Mouse (Mus musculus) embryonic facial prominence, embryonic 12.5 days (tissue): ENCODE data around the gene Adamts12. TPM values are rescaled to one million over a fixed set of nuclear protein-coding genes. Genes with fewer than 3 reads are reported as not detected.

Source experiments
- ATAC-seq: fragments of 200-750 bp; cut with Nextera tagmentation; 2 replicates; pipeline ENCODE4 v1.8.0; 2017; ENCODE audit not compliant: insufficient number of reproducible peaks, insufficient read depth, low FRiP score, low TSS enrichment
- H3K27ac ChIP-seq: fragments of 300-500 bp; sonication (generic); 2 replicates; pipeline ENCODE4 v1.5.1; 2016; ENCODE audit warnings: mild to moderate bottlenecking
- H3K27me3 ChIP-seq: fragments of 300-500 bp; sonication (generic); 2 replicates; pipeline ENCODE4 v1.6.1; 2016; ENCODE audit warnings: mild to moderate bottlenecking, moderate library complexity
- H3K36me3 ChIP-seq: fragments of 300-500 bp; sonication (generic); 2 replicates; pipeline ENCODE4 v1.6.1; 2016; ENCODE audit warnings: mild to moderate bottlenecking
- H3K4me1 ChIP-seq: fragments of 300-500 bp; sonication (generic); 2 replicates; pipeline ENCODE4 v1.6.1; 2016
- H3K4me2 ChIP-seq: fragments of 300-500 bp; sonication (generic); replicated peaks from 2 replicates; pipeline ENCODE4 v1.6.1; 2016; ENCODE audit warnings: mild to moderate bottlenecking, moderate library complexity
- H3K4me3 ChIP-seq: fragments of 300-500 bp; sonication (generic); 2 replicates; pipeline ENCODE4 v1.5.1; 2016; ENCODE audit warnings: mild to moderate bottlenecking
- H3K9ac ChIP-seq: fragments of 300-500 bp; sonication (generic); 2 replicates; pipeline ENCODE4 v1.6.1; 2016; ENCODE audit warnings: mild to moderate bottlenecking, moderate library complexity
- H3K9me3 ChIP-seq: fragments of 300-500 bp; sonication (generic); 2 replicates; pipeline ENCODE4 v1.6.1; 2016; ENCODE audit warnings: mild to moderate bottlenecking, moderate library complexity
- WGBS: fragments of 180-500 bp; shearing (Covaris S2); methylation state at CpG from one replicate; pipeline ENCODE4 v1.1.7; 2016; 5-methylcytosine and 5-hydroxymethylcytosine counted together
- polyA plus RNA-seq: library from polyadenylated mRNA; unstranded; fragments of >200 nt; fragmentation: Nextera tagmentation; extraction: Ambion mirVana; gene quantifications from 2 replicates; pipeline ENCODE4 v1.2.1, GENCODE M21; 2016

Gene Adamts12
- polyA plus RNA-seq, 1 experiment from 2014 or later, result 3.4 TPM

GRCm38 (mm10) chr15:11177448-11177847 is 112.9 kb downstream of the Adamts12 start:
- peak overlapping the region; percentile 24; the same call in 1 of the 2 replicates for H3K27ac ChIP-seq
- no peak overlapping the region for H3K4me2 ChIP-seq
- ATAC-seq, result peak; percentile 64
- no peak overlapping the region for H3K9ac ChIP-seq
- H3K27me3 ChIP-seq, result no peaks in the 10 kb centered on the region
- H3K4me1 ChIP-seq, result peaks cover 18% of the 10 kb centered on the region
- no peak overlapping the region for H3K4me3 ChIP-seq
- H3K9me3 ChIP-seq, result no peaks in the 10 kb centered on the region
- no peaks in the 10 kb centered on the region for H3K36me3 ChIP-seq
- WGBS, result 16% methylated on average over 9 of the region's 9 CpGs

GRCm38 (mm10) chr15:11179751-11180169 is 115.2 kb downstream of the Adamts12 start:
- WGBS, result 45% methylated on average over 2 of the region's 2 CpGs
- Histone ChIP-seq H3K4me1 (peaks cover 18% of the 10 kb centered on the region), H3K27me3 (no peaks in the 10 kb centered on the region), H3K27ac (no peak overlapping the region), H3K4me2 (no peak overlapping the region), H3K9me3 (no peaks in the 10 kb centered on the region), H3K36me3 (no peaks in the 10 kb centered on the region), H3K9ac (no peak overlapping the region), H3K4me3 (no peak overlapping the region)
- peak; percentile 72; the same call in 1 of the 2 replicates for ATAC-seq

DNA sequence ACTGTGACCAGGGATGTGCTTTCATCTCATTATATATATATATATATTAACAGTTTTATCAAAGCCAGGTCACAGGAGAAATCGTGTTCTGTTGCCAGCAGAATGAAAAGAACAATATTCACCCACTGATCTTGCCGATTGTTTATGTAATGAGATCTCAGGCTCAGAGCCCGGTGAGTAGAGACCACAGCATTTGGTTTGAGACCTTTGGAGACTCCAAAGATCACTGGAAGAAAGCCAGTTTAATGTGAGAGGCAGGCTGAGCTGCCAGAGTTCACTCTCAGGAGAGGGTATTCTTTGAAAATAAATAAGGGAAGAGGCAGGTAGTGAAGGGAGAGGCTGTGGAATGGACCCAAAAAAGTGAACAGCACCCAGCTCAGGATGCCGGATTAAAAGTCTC is 122.1 kb downstream of the Adamts12 start:
- Histone ChIP-seq H3K9me3 (no peaks in the 10 kb centered on the region), H3K4me2 (no peak overlapping the region), H3K4me1 (no peaks in the 10 kb centered on the region), H3K27me3 (no peaks in the 10 kb centered on the region), H3K9ac (no peak overlapping the region), H3K4me3 (no peak overlapping the region), H3K36me3 (no peaks in the 10 kb centered on the region), H3K27ac (no peak overlapping the region)
- no peak for ATAC-seq
- 67% methylated on average over 4 of the region's 4 CpGs for WGBS

GRCm38 (mm10) chr15:11190447-11190846 is 125.9 kb downstream of the Adamts12 start:
- H3K4me3 ChIP-seq, result no peak overlapping the region
- 84% methylated on average over 4 of the region's 4 CpGs for WGBS
- H3K9me3 ChIP-seq, result no peaks in the 10 kb centered on the region
- H3K4me1 ChIP-seq, result no peaks in the 10 kb centered on the region
- no peaks in the 10 kb centered on the region for H3K36me3 ChIP-seq
- no peak overlapping the region for H3K9ac ChIP-seq
- no peak overlapping the region for H3K27ac ChIP-seq
- ATAC-seq, result no peak
- no peaks in the 10 kb centered on the region for H3K27me3 ChIP-seq
- no peak overlapping the region for H3K4me2 ChIP-seq

- Histone ChIP-seq H3K27ac (no peak overlapping the region), H3K4me3 (no peak overlapping the region), H3K36me3 (no peaks in the 10 kb centered on the region), H3K4me1 (no peaks in the 10 kb centered on the region), H3K4me2 (no peak overlapping the region), H3K9me3 (no peaks in the 10 kb centered on the region), H3K27me3 (no peaks in the 10 kb centered on the region), H3K9ac (no peak overlapping the region)
- no peak for ATAC-seq
- WGBS, result 76% methylated on average over 2 of the region's 2 CpGs
These were observed 128.2 kb downstream of the Adamts12 start for GRCm38 (mm10) chr15:11192762-11193161.

GRCm38 (mm10) chr15:11197051-11197450 is 132.5 kb downstream of the Adamts12 start:
- Histone ChIP-seq H3K9me3 (no peaks in the 10 kb centered on the region), H3K4me2 (no peak overlapping the region), H3K27me3 (no peaks in the 10 kb centered on the region), H3K9ac (no peak overlapping the region), H3K4me3 (no peak overlapping the region), H3K36me3 (no peaks in the 10 kb centered on the region), H3K27ac (no peak overlapping the region), H3K4me1 (no peaks in the 10 kb centered on the region)
- ATAC-seq, result no peak
- 54% methylated on average over 6 of the region's 6 CpGs for WGBS

- H3K36me3 ChIP-seq, result no peaks in the 10 kb centered on the region
- no peak for ATAC-seq
- no peaks in the 10 kb centered on the region for H3K27me3 ChIP-seq
- H3K27ac ChIP-seq, result no peak overlapping the region
- no peaks in the 10 kb centered on the region for H3K9me3 ChIP-seq
- no peak overlapping the region for H3K9ac ChIP-seq
- no peak overlapping the region for H3K4me2 ChIP-seq
- 94% methylated on average over 7 of the region's 7 CpGs for WGBS
- no peak overlapping the region for H3K4me3 ChIP-seq
- H3K4me1 ChIP-seq, result no peaks in the 10 kb centered on the region
These were observed 133.7 kb downstream of the Adamts12 start for GRCm38 (mm10) chr15:11198246-11198795.

GRCm38 (mm10) chr15:11203084-11203483 is 138.5 kb downstream of the Adamts12 start:
- 59% methylated on average over 6 of the region's 6 CpGs for WGBS

GRCm38 (mm10) chr15:11204934-11205333 is 140.3 kb downstream of the Adamts12 start:
- WGBS, result 74% methylated on average over 3 of the region's 3 CpGs
- Histone ChIP-seq H3K27me3 (no peaks in the 10 kb centered on the region), H3K4me1 (no peaks in the 10 kb centered on the region), H3K36me3 (no peaks in the 10 kb centered on the region), H3K9me3 (no peaks in the 10 kb centered on the region), H3K4me2 (no peak overlapping the region), H3K27ac (no peak overlapping the region), H3K4me3 (no peak overlapping the region), H3K9ac (no peak overlapping the region)
- no peak for ATAC-seq

More at GRCm38 (mm10) chr15:11203084-11203483, 138.5 kb downstream of the Adamts12 start:
- no peaks in the 10 kb centered on the region for H3K27me3 ChIP-seq
- H3K36me3 ChIP-seq, result no peaks in the 10 kb centered on the region
- no peak overlapping the region for H3K4me2 ChIP-seq
- no peak overlapping the region for H3K4me3 ChIP-seq
- H3K9ac ChIP-seq, result no peak overlapping the region
- no peak overlapping the region for H3K27ac ChIP-seq
- no peaks in the 10 kb centered on the region for H3K4me1 ChIP-seq
- no peaks in the 10 kb centered on the region for H3K9me3 ChIP-seq
- ATAC-seq, result no peak

- no peaks in the 10 kb centered on the region for H3K36me3 ChIP-seq
- no peaks in the 10 kb centered on the region for H3K27me3 ChIP-seq
- H3K4me2 ChIP-seq, result 0 out of 2 replicates have a peak overlapping the region, but pooled peaks have one; percentile 4
- H3K4me1 ChIP-seq, result peaks cover 7% of the 10 kb centered on the region; the same call in 1 of the 2 replicates
- no peak overlapping the region for H3K9ac ChIP-seq
- H3K4me3 ChIP-seq, result no peak overlapping the region
- no peaks in the 10 kb centered on the region for H3K9me3 ChIP-seq
- 26% methylated on average over 6 of the region's 6 CpGs for WGBS
- ATAC-seq, result peak; percentile 56; the same call in 1 of the 2 replicates
- H3K27ac ChIP-seq, result peak overlapping the region; percentile 61
These were observed 146.4 kb downstream of the Adamts12 start for GRCm38 (mm10) chr15:11210976-11211375.

DNA sequence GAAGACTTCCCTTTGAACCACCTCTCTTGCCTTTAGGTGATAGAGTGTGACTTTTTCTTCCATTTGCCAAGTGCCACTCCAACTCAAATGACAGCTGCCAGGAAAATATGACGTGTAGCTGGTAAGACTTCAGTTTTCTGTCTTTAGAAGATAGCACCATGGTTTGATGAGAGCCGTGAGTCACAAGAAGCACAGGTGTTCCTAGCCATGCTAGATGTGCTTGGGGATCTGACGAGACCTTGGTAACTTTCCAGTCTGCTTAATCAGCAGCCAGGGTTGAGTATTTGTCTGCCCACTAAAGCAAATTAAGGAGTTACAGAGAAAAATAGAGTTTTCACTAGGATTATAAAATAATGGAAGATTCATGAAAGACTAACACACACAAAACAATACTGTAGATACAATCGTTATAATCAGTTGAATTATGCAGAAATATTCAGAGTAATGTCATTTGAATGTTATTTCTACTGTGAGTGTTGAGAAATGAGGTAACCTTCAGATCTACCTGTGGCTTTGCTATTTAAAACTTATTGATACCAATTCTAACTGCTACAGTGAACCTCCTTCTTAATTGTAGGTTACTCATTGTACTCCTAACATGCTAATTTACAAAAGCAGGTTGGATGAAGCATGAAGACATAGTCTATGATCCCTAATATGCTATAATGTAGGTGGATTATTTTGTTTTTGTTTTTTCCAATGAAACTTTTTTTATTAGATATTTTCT is 169.5 kb downstream of the Adamts12 start:
- no peaks in the 10 kb centered on the region for H3K9me3 ChIP-seq
- no peak overlapping the region for H3K27ac ChIP-seq
- no peaks in the 10 kb centered on the region for H3K4me1 ChIP-seq
- no peaks in the 10 kb centered on the region for H3K27me3 ChIP-seq
- no peak overlapping the region for H3K4me2 ChIP-seq
- 87% methylated on average over 4 of the region's 4 CpGs for WGBS
- H3K36me3 ChIP-seq, result no peaks in the 10 kb centered on the region
- H3K4me3 ChIP-seq, result no peak overlapping the region
- no peak overlapping the region for H3K9ac ChIP-seq
- no peak for ATAC-seq

GRCm38 (mm10) chr15:11240406-11240805 is 175.8 kb downstream of the Adamts12 start:
- Histone ChIP-seq H3K36me3 (no peaks in the 10 kb centered on the region), H3K9me3 (no peaks in the 10 kb centered on the region)
- WGBS, result 87% methylated on average over 3 of the region's 3 CpGs

More at GRCm38 (mm10) chr15:11240406-11240805, 175.8 kb downstream of the Adamts12 start:
- H3K4me1 ChIP-seq, result no peaks in the 10 kb centered on the region
- no peak for ATAC-seq
- no peak overlapping the region for H3K9ac ChIP-seq
- no peak overlapping the region for H3K27ac ChIP-seq
- H3K4me3 ChIP-seq, result no peak overlapping the region
- no peaks in the 10 kb centered on the region for H3K27me3 ChIP-seq
- no peak overlapping the region for H3K4me2 ChIP-seq
